Mouse (Mus musculus) embryonic facial prominence, embryonic 11.5 days (tissue): ENCODE measurements around the gene Celf2. TPM values are rescaled to one million over a fixed set of nuclear protein-coding genes. Genes with fewer than 3 reads are reported as not detected.

Experiments used
- ATAC-seq: fragments of 200-750 bp; cut with Nextera tagmentation; replicated peaks from 2 replicates; pipeline ENCODE4 v1.8.0; 2017; ENCODE audit warnings: low read depth; ENCODE audit not compliant: insufficient number of reproducible peaks, low FRiP score, low TSS enrichment
- DNase-seq: peaks from one replicate; pipeline ENCODE4 v3.0.0-alpha.2; 2015; ENCODE audit warnings: low spot score
- H3K27ac ChIP-seq: fragments of 300-500 bp; sonication (generic); replicated peaks from 2 replicates; pipeline ENCODE4 v1.5.1; 2014; ENCODE audit warnings: mild to moderate bottlenecking, low read depth, low read length, control low read depth
- H3K27me3 ChIP-seq: fragments of 300-500 bp; sonication (generic); 2 replicates; pipeline ENCODE4 v1.6.1; 2014; ENCODE audit warnings: mild to moderate bottlenecking, low read length, moderate library complexity, mixed read lengths; ENCODE audit not compliant: control insufficient read depth, insufficient read depth
- H3K36me3 ChIP-seq: fragments of 300-500 bp; sonication (generic); replicated peaks from 2 replicates; pipeline ENCODE4 v1.6.1; 2014; ENCODE audit warnings: low read depth, mild to moderate bottlenecking, low read length, moderate library complexity, mixed read lengths; ENCODE audit not compliant: control insufficient read depth, insufficient read depth
- H3K4me1 ChIP-seq: fragments of 300-500 bp; sonication (generic); 2 replicates; pipeline ENCODE4 v1.6.1; 2014; ENCODE audit warnings: low read length, mixed read lengths; ENCODE audit not compliant: control insufficient read depth, insufficient read depth
- H3K4me2 ChIP-seq: fragments of 300-500 bp; sonication (generic); 2 replicates; pipeline ENCODE4 v1.6.1; 2014; ENCODE audit warnings: low read depth, mild to moderate bottlenecking, control low read depth, low read length, moderate library complexity
- H3K4me3 ChIP-seq: fragments of 300-500 bp; sonication (generic); 2 replicates; pipeline ENCODE4 v1.5.1; 2014; ENCODE audit warnings: low read depth, low read length, control low read depth
- H3K9ac ChIP-seq: fragments of 300-500 bp; sonication (generic); replicated peaks from 2 replicates; pipeline ENCODE4 v1.6.1; 2014; ENCODE audit warnings: mild to moderate bottlenecking, control low read depth, low read length
- H3K9me3 ChIP-seq: fragments of 300-500 bp; sonication (generic); replicated peaks from 2 replicates; pipeline ENCODE4 v1.6.1; 2016; ENCODE audit warnings: mild to moderate bottlenecking, low read length, inconsistent platforms, mixed read lengths; ENCODE audit not compliant: control insufficient read depth
- WGBS: fragments of 180-500 bp; shearing (Covaris S2); extraction: QIAGEN DNeasy Blood & Tissue Kit; methylation state at CpG from one replicate; pipeline ENCODE4 v1.1.7; 2014; 5-methylcytosine and 5-hydroxymethylcytosine counted together
- polyA plus RNA-seq: library from polyadenylated mRNA; unstranded; fragments of >200 nt; fragmentation: Nextera tagmentation; extraction: Ambion mirVana; gene quantifications from 2 replicates; pipeline ENCODE4 v1.2.1, GENCODE M21; 2014

The Celf2 gene
- polyA plus RNA-seq, 1 experiment from 2014 or later, result 43.2 TPM

- H3K36me3 ChIP-seq, result no peaks in the 10 kb centered on the region
- H3K9me3 ChIP-seq, result no peaks in the 10 kb centered on the region
- H3K4me3 ChIP-seq, result no peak overlapping the region
- no peak overlapping the region for H3K4me2 ChIP-seq
- no peak for DNase-seq
- 74% methylated on average over 1 of the region's 1 CpGs for WGBS
- no peak overlapping the region for H3K9ac ChIP-seq
- H3K4me1 ChIP-seq, result no peaks in the 10 kb centered on the region
- H3K27me3 ChIP-seq, result no peaks in the 10 kb centered on the region
- ATAC-seq, result no peak
- H3K27ac ChIP-seq, result no peak overlapping the region
Measured at GRCm38 (mm10) chr2:7040940-7041339, 468.4 kb downstream of the Celf2 start.

GRCm38 (mm10) chr2:7038991-7039390 lies 470.4 kb downstream of the Celf2 start:
- 86% methylated on average over 4 of the region's 4 CpGs for WGBS
- DNase-seq, result no peak
- no peaks in the 10 kb centered on the region for H3K36me3 ChIP-seq
- H3K9ac ChIP-seq, result no peak overlapping the region
- no peaks in the 10 kb centered on the region for H3K27me3 ChIP-seq
- H3K27ac ChIP-seq, result no peak overlapping the region
- H3K9me3 ChIP-seq, result no peaks in the 10 kb centered on the region
- no peak for ATAC-seq
- no peak overlapping the region for H3K4me3 ChIP-seq
- H3K4me1 ChIP-seq, result no peaks in the 10 kb centered on the region
- H3K4me2 ChIP-seq, result no peak overlapping the region

GRCm38 (mm10) chr2:7031389-7031788 lies 478.0 kb downstream of the Celf2 start:
- WGBS, result 94% methylated on average over 1 of the region's 1 CpGs

DNA sequence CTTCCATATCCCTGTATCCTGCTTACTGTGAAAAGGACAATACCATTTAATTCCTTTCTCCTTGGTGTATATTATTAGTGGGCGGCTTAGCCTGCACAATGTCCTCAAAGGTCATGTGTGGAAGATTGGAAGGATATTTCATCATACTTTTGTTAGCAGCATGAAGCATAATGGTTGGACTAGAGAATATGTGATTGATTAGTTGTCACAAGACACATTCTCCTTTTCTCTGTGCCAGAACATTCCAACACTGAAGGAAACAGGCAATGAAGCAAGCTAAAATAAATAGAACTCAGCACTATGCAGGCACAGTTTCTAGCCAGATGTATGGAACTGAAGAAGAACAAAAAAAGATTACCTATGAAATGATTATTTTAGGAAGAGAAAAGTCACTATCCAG lies 482.6 kb downstream of the Celf2 start:
- no peak overlapping the region for H3K9ac ChIP-seq
- 87% methylated on average over 1 of the region's 1 CpGs for WGBS
- no peaks in the 10 kb centered on the region for H3K9me3 ChIP-seq
- H3K4me3 ChIP-seq, result no peak overlapping the region
- H3K36me3 ChIP-seq, result no peaks in the 10 kb centered on the region
- H3K4me1 ChIP-seq, result no peaks in the 10 kb centered on the region
- DNase-seq (no peak), ATAC-seq (no peak)
- H3K27ac ChIP-seq, result no peak overlapping the region
- H3K27me3 ChIP-seq, result no peaks in the 10 kb centered on the region
- no peak overlapping the region for H3K4me2 ChIP-seq

More at GRCm38 (mm10) chr2:7031389-7031788, 478.0 kb downstream of the Celf2 start:
- ATAC-seq (no peak), DNase-seq (no peak)
- Histone ChIP-seq H3K9me3 (no peaks in the 10 kb centered on the region), H3K36me3 (no peaks in the 10 kb centered on the region), H3K4me3 (no peak overlapping the region), H3K27ac (no peak overlapping the region), H3K9ac (no peak overlapping the region), H3K4me2 (no peak overlapping the region), H3K4me1 (no peaks in the 10 kb centered on the region), H3K27me3 (no peaks in the 10 kb centered on the region)

GRCm38 (mm10) chr2:7025594-7025993 lies 483.8 kb downstream of the Celf2 start:
- Histone ChIP-seq H3K9ac (no peak overlapping the region), H3K4me1 (no peaks in the 10 kb centered on the region), H3K27ac (no peak overlapping the region), H3K36me3 (no peaks in the 10 kb centered on the region), H3K4me3 (no peak overlapping the region), H3K27me3 (no peaks in the 10 kb centered on the region), H3K9me3 (no peaks in the 10 kb centered on the region), H3K4me2 (no peak overlapping the region)
- DNase-seq, result no peak
- no peak for ATAC-seq
- 68% methylated on average over 5 of the region's 5 CpGs for WGBS

DNA sequence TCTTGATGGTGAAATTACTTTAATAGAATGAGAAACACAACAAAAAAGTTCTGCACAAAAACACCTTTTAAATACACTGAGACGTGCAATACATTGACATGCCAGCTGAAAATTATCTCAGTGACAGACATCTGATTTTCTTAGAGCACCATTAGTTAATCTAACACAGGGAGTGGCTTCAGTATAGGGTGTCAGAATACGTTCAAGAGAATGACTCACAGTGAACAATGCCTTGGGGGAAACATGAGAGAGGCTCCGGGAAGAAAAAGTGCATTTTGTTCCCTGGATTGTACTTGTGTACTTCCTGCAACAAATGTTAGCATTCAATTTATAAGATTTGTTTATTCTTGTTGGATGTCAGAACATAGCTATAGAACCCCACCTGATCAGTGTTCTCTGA lies 487.2 kb downstream of the Celf2 start:
- H3K27me3 ChIP-seq, result no peaks in the 10 kb centered on the region
- 37% methylated on average over 3 of the region's 3 CpGs for WGBS

DNA sequence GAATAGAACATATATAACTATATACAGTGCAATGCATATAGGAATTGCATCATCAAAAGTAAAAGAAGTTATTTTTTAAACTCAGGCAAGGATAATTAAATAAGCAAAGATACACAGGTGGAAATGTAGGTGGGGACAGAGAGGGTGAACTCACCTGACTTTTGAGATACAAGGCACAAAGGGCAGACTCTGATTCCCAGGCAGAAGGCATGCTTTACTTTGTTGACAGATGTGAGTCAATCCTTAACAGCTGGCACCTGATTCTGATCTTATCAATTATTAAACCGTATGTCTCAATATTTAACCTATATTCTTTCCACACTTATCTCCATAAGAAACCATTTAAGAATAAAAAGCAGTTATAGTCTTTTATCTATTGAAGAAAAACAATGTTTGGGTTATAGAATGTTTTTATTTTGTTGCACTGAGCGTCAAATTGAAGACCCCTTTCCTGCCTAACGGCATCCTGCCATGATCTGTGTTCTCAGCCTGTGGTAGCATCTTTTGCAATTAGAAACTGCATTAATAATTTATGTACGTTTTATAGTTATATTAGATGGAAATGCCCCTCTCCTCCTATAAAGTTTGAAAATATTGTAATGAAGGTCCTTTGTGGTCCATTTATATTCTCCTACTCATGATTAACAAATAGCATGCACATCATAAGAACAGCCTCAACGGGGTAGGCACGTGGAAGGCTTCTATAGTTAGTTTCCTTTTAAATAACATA lies 491.8 kb downstream of the Celf2 start:
- H3K36me3 ChIP-seq, result no peaks in the 10 kb centered on the region
- ATAC-seq (no peak), DNase-seq (no peak)
- H3K27me3 ChIP-seq, result no peaks in the 10 kb centered on the region
- no peak overlapping the region for H3K4me2 ChIP-seq
- 91% methylated on average over 6 of the region's 6 CpGs for WGBS
- H3K4me3 ChIP-seq, result no peak overlapping the region
- no peaks in the 10 kb centered on the region for H3K9me3 ChIP-seq
- H3K9ac ChIP-seq, result no peak overlapping the region
- H3K27ac ChIP-seq, result no peak overlapping the region
- no peaks in the 10 kb centered on the region for H3K4me1 ChIP-seq

More for the DNA sequence above, 487.2 kb downstream of the Celf2 start:
- Histone ChIP-seq H3K9ac (no peak overlapping the region), H3K4me3 (no peak overlapping the region), H3K9me3 (no peaks in the 10 kb centered on the region), H3K27ac (no peak overlapping the region), H3K4me1 (no peaks in the 10 kb centered on the region), H3K36me3 (no peaks in the 10 kb centered on the region), H3K4me2 (no peak overlapping the region)
- DNase-seq (no peak), ATAC-seq (no peak)

- Histone ChIP-seq H3K36me3 (no peaks in the 10 kb centered on the region), H3K4me3 (no peak overlapping the region), H3K4me2 (no peak overlapping the region), H3K4me1 (no peaks in the 10 kb centered on the region), H3K27me3 (no peaks in the 10 kb centered on the region), H3K9me3 (no peaks in the 10 kb centered on the region), H3K9ac (no peak overlapping the region), H3K27ac (no peak overlapping the region)
- DNase-seq (no peak), ATAC-seq (no peak)
- WGBS, result 89% methylated on average over 5 of the region's 5 CpGs
Measured at GRCm38 (mm10) chr2:7013126-7013525, 496.2 kb downstream of the Celf2 start.
